Mouse (Mus musculus) thymus, adult 2 months (tissue): ENCODE results near the gene Fam193b.

Experiments used
- CTCF ChIP-seq: fragments of 200-500 bp; IDR thresholded peaks from 2 replicates; pipeline ENCODE4 v1.5.1; 2012; ENCODE audit warnings: mild to moderate bottlenecking, control low read depth, low read length, moderate library complexity, borderline replicate concordance; ENCODE audit not compliant: control insufficient read depth, poor library complexity, insufficient read depth; ENCODE audit errors: extremely low read depth
- POLR2A ChIP-seq: fragments of 200-500 bp; IDR thresholded peaks from 2 replicates; pipeline ENCODE4 v1.6.1; 2012; ENCODE audit warnings: mild to moderate bottlenecking, low read length, control low read depth, moderate library complexity; ENCODE audit not compliant: control insufficient read depth, poor library complexity, insufficient read depth; ENCODE audit errors: extremely low read depth

GRCm38 (mm10) chr13:55620275-55620674, 49.4 kb upstream of the Fam193b start:
- TF ChIP-seq CTCF (no peak), POLR2A (no peak)
